Mouse (Mus musculus) C2C12 (cell line): ENCODE measurements at regions not wholly inside any gene's neighbourhood (a gene's known extent, or its start where the extent isn't known, plus 50 kb on each side); places are given as distances from the start of the nearest gene placed in this dataset.

ENCODE experiments used
- CEBPB ChIP-seq: IDR thresholded peaks from one replicate; pipeline ENCODE4 v1.6.1; 2011; ENCODE audit warnings: low read depth, mild to moderate bottlenecking, control low read depth, moderate library complexity
- CTCF ChIP-seq: IDR thresholded peaks from one replicate; pipeline ENCODE4 v1.5.1; 2011; ENCODE audit not compliant: control insufficient read depth, insufficient read depth, insufficient read length
- MAX ChIP-seq: IDR thresholded peaks from one replicate; pipeline ENCODE4 v1.6.1; 2011; ENCODE audit warnings: mild to moderate bottlenecking, control low read depth
- MYOG ChIP-seq: IDR thresholded peaks from one replicate; pipeline ENCODE4 v1.6.1; 2011; ENCODE audit not compliant: control insufficient read depth, insufficient read length; ENCODE audit errors: extremely low read depth

GRCm38 (mm10) chr17:9939576-9939975, 270.1 kb upstream of the Pabpc6 start:
- no peak for TF ChIP-seq CTCF
- TF ChIP-seq MAX: no peak
- no peak for TF ChIP-seq CEBPB
- no peak for TF ChIP-seq MYOG
